In the genomic region with DNA sequence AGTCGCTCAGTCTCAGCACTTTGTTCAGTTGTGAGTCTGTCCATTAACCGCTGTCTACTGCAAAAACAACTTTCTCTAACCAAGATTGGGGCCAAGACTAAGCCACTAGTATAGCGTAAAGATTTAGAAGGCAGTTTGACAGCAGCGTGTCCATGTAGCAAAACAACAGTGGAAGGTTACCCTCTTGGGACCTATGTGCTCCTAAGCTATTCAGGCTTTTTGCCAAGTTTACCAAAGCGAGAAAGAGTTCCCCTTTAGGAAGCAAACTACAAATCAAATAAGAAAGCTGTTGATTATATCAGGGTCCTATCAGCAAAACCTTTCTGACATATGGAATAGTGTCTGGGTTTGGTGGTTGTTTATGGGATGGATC, we compare ENCODE assay signal across 15 mouse cellular contexts. TPM values are rescaled to one million over a fixed set of nuclear protein-coding genes. Genes with fewer than 3 reads are reported as not detected.
DNase-seq lines count a peak whose midpoint lies in the region; ATAC-seq lines count a peak whose summit lies in the region.
"Had no signal": no experiment of that assay in that cellular context is flagged by ENCODE, and none has a peak within 500 bp of the region (broad histone marks: within the 10 kb centered on the region; RNA-seq: fewer than 3 reads in every experiment).

No protein-coding gene starts in this region.

- ATAC-seq in kidney, embryonic 15.5 days (replicated peaks; ENCODE audit: low FRiP score): no peak; the same call in 1 of the 2 replicates
- no peak for ATAC-seq in midbrain, embryonic 14.5 days (ENCODE audit: low FRiP score, low TSS enrichment)
- ATAC-seq in midbrain, embryonic 15.5 days (replicated peaks): no peak
- peak; percentile 26 to 54; a peak in 3 of 4 replicates for ATAC-seq in hematopoietic stem cell, adult 5-6 weeks (replicated peaks in 1 of 2; ENCODE audit: insufficient read depth in 1 of 2, low FRiP score in 2 of 2, low TSS enrichment in 1 of 2, low read depth in 1 of 2, poor library complexity in 2 of 2, severe bottlenecking in 2 of 2)
- no peak for ATAC-seq in hindbrain, embryonic 12.5 days (ENCODE audit: low FRiP score)

- peak overlapping the region; percentile 28 for H3K27ac ChIP-seq in kidney, embryonic 15.5 days
- no peak overlapping the region for H3K27ac ChIP-seq in midbrain, embryonic 14.5 days (replicated peaks; ENCODE audit: low read depth, low read length)
- H3K27ac ChIP-seq in midbrain, embryonic 15.5 days: no peak overlapping the region
- H3K27ac ChIP-seq in hindbrain, embryonic 12.5 days: no peak overlapping the region
- H3K27ac ChIP-seq: hindbrain, embryonic 13.5 days; limb, embryonic 13.5 days had no signal

- H3K9me3 ChIP-seq in kidney, embryonic 15.5 days (replicated peaks): no peaks in the 10 kb centered on the region
- no peaks in the 10 kb centered on the region for H3K9me3 ChIP-seq in midbrain, embryonic 14.5 days (ENCODE audit: control insufficient read depth, low read length)
- H3K9me3 ChIP-seq in midbrain, embryonic 15.5 days: no peaks in the 10 kb centered on the region
- no peaks in the 10 kb centered on the region for H3K9me3 ChIP-seq in hindbrain, embryonic 12.5 days (replicated peaks)
- H3K9me3 ChIP-seq: hindbrain, embryonic 13.5 days; limb, embryonic 13.5 days had no signal

- no peak overlapping the region for H3K4me3 ChIP-seq in kidney, embryonic 15.5 days (replicated peaks)
- no peak overlapping the region for H3K4me3 ChIP-seq in midbrain, embryonic 14.5 days (replicated peaks; ENCODE audit: low read depth, low read length)
- H3K4me3 ChIP-seq in midbrain, embryonic 15.5 days: no peak overlapping the region
- no peak overlapping the region for H3K4me3 ChIP-seq in hindbrain, embryonic 12.5 days
- H3K4me3 ChIP-seq: erythroblast, embryonic 14.5 days; hindbrain, embryonic 13.5 days; limb, embryonic 13.5 days had no signal

- no peaks in the 10 kb centered on the region for H3K27me3 ChIP-seq in kidney, embryonic 15.5 days
- H3K27me3 ChIP-seq in midbrain, embryonic 14.5 days (ENCODE audit: control insufficient read depth, insufficient read depth, low read length): no peaks in the 10 kb centered on the region
- no peaks in the 10 kb centered on the region for H3K27me3 ChIP-seq in midbrain, embryonic 15.5 days (replicated peaks)
- H3K27me3 ChIP-seq in hindbrain, embryonic 12.5 days: no peaks in the 10 kb centered on the region
- H3K27me3 ChIP-seq: hindbrain, embryonic 13.5 days; limb, embryonic 13.5 days; Patski had no signal

- H3K9ac ChIP-seq in kidney, embryonic 15.5 days: no peak overlapping the region
- no peak overlapping the region for H3K9ac ChIP-seq in midbrain, embryonic 14.5 days (replicated peaks; ENCODE audit: low read length)
- no peak overlapping the region for H3K9ac ChIP-seq in midbrain, embryonic 15.5 days
- no peak overlapping the region for H3K9ac ChIP-seq in hindbrain, embryonic 12.5 days
- H3K9ac ChIP-seq: hindbrain, embryonic 13.5 days; limb, embryonic 13.5 days had no signal

- WGBS in kidney, embryonic 15.5 days: 62% methylated on average over 5 of the region's 5 CpGs
- 81% methylated on average over 5 of the region's 5 CpGs for WGBS in midbrain, embryonic 14.5 days
- 82% methylated on average over 5 of the region's 5 CpGs for WGBS in midbrain, embryonic 15.5 days
- WGBS in hindbrain, embryonic 12.5 days: 84% methylated on average over 5 of the region's 5 CpGs

- H3K4me2 ChIP-seq in kidney, embryonic 15.5 days: 0 out of 2 replicates have a peak overlapping the region, but pooled peaks have one; percentile 14
- H3K4me2 ChIP-seq in midbrain, embryonic 14.5 days (ENCODE audit: low read length): no peak overlapping the region
- no peak overlapping the region for H3K4me2 ChIP-seq in midbrain, embryonic 15.5 days
- no peak overlapping the region for H3K4me2 ChIP-seq in hindbrain, embryonic 12.5 days (replicated peaks)
- H3K4me2 ChIP-seq: hindbrain, embryonic 13.5 days; limb, embryonic 13.5 days had no signal

- peaks cover 8% of the 10 kb centered on the region for H3K4me1 ChIP-seq in kidney, embryonic 15.5 days
- H3K4me1 ChIP-seq in midbrain, embryonic 14.5 days (ENCODE audit: control insufficient read depth, insufficient read depth, low read length): no peaks in the 10 kb centered on the region
- no peaks in the 10 kb centered on the region for H3K4me1 ChIP-seq in midbrain, embryonic 15.5 days
- H3K4me1 ChIP-seq in hindbrain, embryonic 12.5 days: no peaks in the 10 kb centered on the region
- H3K4me1 ChIP-seq: hindbrain, embryonic 13.5 days; limb, embryonic 13.5 days had no signal

- H3K36me3 ChIP-seq in kidney, embryonic 15.5 days: no peaks in the 10 kb centered on the region
- no peaks in the 10 kb centered on the region for H3K36me3 ChIP-seq in midbrain, embryonic 14.5 days (ENCODE audit: control insufficient read depth, insufficient read depth, low read length)
- no peaks in the 10 kb centered on the region for H3K36me3 ChIP-seq in midbrain, embryonic 15.5 days (replicated peaks)
- no peaks in the 10 kb centered on the region for H3K36me3 ChIP-seq in hindbrain, embryonic 12.5 days
- H3K36me3 ChIP-seq: hindbrain, embryonic 13.5 days; limb, embryonic 13.5 days had no signal

- DNase-seq in kidney, adult 8-10 months: no peak
- DNase-seq in midbrain, embryonic 14.5 days: peak; percentile 20
- no peak for DNase-seq in frontal cortex, postnatal 10 days (ENCODE audit: low spot score in 2 of 2)
- DNase-seq: cerebellum, postnatal 25 days; layer of hippocampus, postnatal 36 days had no signal

RNA-seq across cellular contexts. Expression of a gene that starts 3.3 kb away (rescaled TPM):
- not detected in 2 replicates for polyA plus RNA-seq in kidney, embryonic 15.5 days (2015; fragmentation: Nextera tagmentation; extraction: Ambion mirVana)
- polyA plus RNA-seq in midbrain, embryonic 14.5 days (2014; fragmentation: Nextera tagmentation; extraction: Ambion mirVana): not detected in 2 replicates
- polyA plus RNA-seq in midbrain, embryonic 15.5 days (2015; fragmentation: Nextera tagmentation; extraction: Ambion mirVana): not detected in 2 replicates
- not detected in 2 replicates for total RNA-seq in hematopoietic stem cell, adult 5-6 weeks (2017)
- polyA plus RNA-seq in hindbrain, embryonic 12.5 days (2016; fragmentation: Nextera tagmentation; extraction: Ambion mirVana): not detected in 2 replicates
- total RNA-seq: adrenal gland, adult 18-20 months; heart, adult 8-10 months; layer of hippocampus, postnatal 36 days had no signal
- polyA plus RNA-seq: erythroblast, embryonic 14.5 days; hindbrain, embryonic 13.5 days; limb, embryonic 13.5 days; Patski had no signal

RNA-seq across cellular contexts. Expression of a gene that starts 12.7 kb away (rescaled TPM):
- not detected in 2 replicates for polyA plus RNA-seq in kidney, embryonic 15.5 days (2015; fragmentation: Nextera tagmentation; extraction: Ambion mirVana)
- polyA plus RNA-seq in midbrain, embryonic 14.5 days (2014; fragmentation: Nextera tagmentation; extraction: Ambion mirVana): not detected in 2 replicates
- polyA plus RNA-seq in midbrain, embryonic 15.5 days (2015; fragmentation: Nextera tagmentation; extraction: Ambion mirVana): not detected in 2 replicates
- total RNA-seq in hematopoietic stem cell, adult 5-6 weeks (2017): not detected in 2 replicates
- polyA plus RNA-seq in hindbrain, embryonic 12.5 days (2016; fragmentation: Nextera tagmentation; extraction: Ambion mirVana): not detected in 2 replicates
- total RNA-seq: adrenal gland, adult 18-20 months; heart, adult 8-10 months; layer of hippocampus, postnatal 36 days had no signal
- polyA plus RNA-seq: erythroblast, embryonic 14.5 days; hindbrain, embryonic 13.5 days; limb, embryonic 13.5 days; Patski had no signal

RNA-seq across cellular contexts. Expression of a gene that starts 23.9 kb away (rescaled TPM):
- polyA plus RNA-seq in kidney, embryonic 15.5 days (2015; fragmentation: Nextera tagmentation; extraction: Ambion mirVana): not detected in 2 replicates
- not detected in 2 replicates for polyA plus RNA-seq in midbrain, embryonic 14.5 days (2014; fragmentation: Nextera tagmentation; extraction: Ambion mirVana)
- not detected in 2 replicates for polyA plus RNA-seq in midbrain, embryonic 15.5 days (2015; fragmentation: Nextera tagmentation; extraction: Ambion mirVana)
- not detected in 2 replicates for total RNA-seq in hematopoietic stem cell, adult 5-6 weeks (2017)
- 0.03 TPM in 1 of 2 replicates, not detected in the other for polyA plus RNA-seq in hindbrain, embryonic 12.5 days (2016; fragmentation: Nextera tagmentation; extraction: Ambion mirVana)
- total RNA-seq: adrenal gland, adult 18-20 months; heart, adult 8-10 months; layer of hippocampus, postnatal 36 days had no signal
- polyA plus RNA-seq: erythroblast, embryonic 14.5 days; hindbrain, embryonic 13.5 days; limb, embryonic 13.5 days; Patski had no signal

RNA-seq across cellular contexts. Expression of a gene that starts 30.6 kb away (rescaled TPM):
- polyA plus RNA-seq in kidney, embryonic 15.5 days (2015; fragmentation: Nextera tagmentation; extraction: Ambion mirVana): not detected in 2 replicates
- polyA plus RNA-seq in midbrain, embryonic 14.5 days (2014; fragmentation: Nextera tagmentation; extraction: Ambion mirVana): not detected in 2 replicates
- not detected in 2 replicates for polyA plus RNA-seq in midbrain, embryonic 15.5 days (2015; fragmentation: Nextera tagmentation; extraction: Ambion mirVana)
- not detected in 2 replicates for total RNA-seq in hematopoietic stem cell, adult 5-6 weeks (2017)
- polyA plus RNA-seq in hindbrain, embryonic 12.5 days (2016; fragmentation: Nextera tagmentation; extraction: Ambion mirVana): not detected in 2 replicates
- total RNA-seq: adrenal gland, adult 18-20 months; heart, adult 8-10 months; layer of hippocampus, postnatal 36 days had no signal
- polyA plus RNA-seq: erythroblast, embryonic 14.5 days; hindbrain, embryonic 13.5 days; limb, embryonic 13.5 days; Patski had no signal

RNA-seq across cellular contexts. Expression of a gene that starts 43.6 kb away (rescaled TPM):
- not detected in 2 replicates for polyA plus RNA-seq in kidney, embryonic 15.5 days (2015; fragmentation: Nextera tagmentation; extraction: Ambion mirVana)
- not detected in 2 replicates for polyA plus RNA-seq in midbrain, embryonic 14.5 days (2014; fragmentation: Nextera tagmentation; extraction: Ambion mirVana)
- not detected in 2 replicates for polyA plus RNA-seq in midbrain, embryonic 15.5 days (2015; fragmentation: Nextera tagmentation; extraction: Ambion mirVana)
- total RNA-seq in hematopoietic stem cell, adult 5-6 weeks (2017): not detected in 2 replicates
- not detected in 2 replicates for polyA plus RNA-seq in hindbrain, embryonic 12.5 days (2016; fragmentation: Nextera tagmentation; extraction: Ambion mirVana)
- total RNA-seq: adrenal gland, adult 18-20 months; heart, adult 8-10 months; layer of hippocampus, postnatal 36 days had no signal
- polyA plus RNA-seq: erythroblast, embryonic 14.5 days; hindbrain, embryonic 13.5 days; limb, embryonic 13.5 days; Patski had no signal

Comparison
In these comparisons a context has a peak if more than half of its experiments do, and no peak if none do; other contexts are left out.
1. ATAC-seq: peak in hematopoietic stem cell, adult 5-6 weeks (2 of 2); none in kidney, embryonic 15.5 days (single experiment), midbrain, embryonic 14.5 days (single experiment), midbrain, embryonic 15.5 days (single experiment) and hindbrain, embryonic 12.5 days (single experiment).